Mouse (Mus musculus): ENCODE data around the gene Gm47985.

- TF ChIP-seq GATA1 (IDR thresholded peaks at IDR 0.05; ENCODE audit: borderline replicate concordance, low read length) (no peak), FLI1 (IDR thresholded peaks at IDR 0.05; ENCODE audit: low read length) (no peak)
These were observed 41.0 kb downstream of the Gm47985 start for GRCm38 (mm10) chr1:151223377-151223776.

Data from megakaryocyte, embryonic 14.5 days (primary cell).